Comparison of ENCODE assay signal across 9 mouse cellular contexts in genomic region chr11:96462191-96462752, GRCm38 (mm10). TPM values are rescaled to one million over a fixed set of nuclear protein-coding genes. Genes with fewer than 3 reads are reported as not detected.
A peak's percentile ranks its signal among the peaks of the same experiment; 100 is the strongest.
DNase-seq lines count a peak whose midpoint lies in the region; ATAC-seq and TF ChIP-seq lines count a peak whose summit lies in the region.
"Had no signal": no experiment of that assay in that cellular context is flagged by ENCODE, and none has a peak within 500 bp of the region (broad histone marks: within the 10 kb centered on the region; RNA-seq: fewer than 3 reads in every experiment).

No protein-coding gene starts in this region.

- H3K4me3 ChIP-seq in hindbrain, postnatal 0 days (ENCODE audit: low read length), result no peak overlapping the region
- H3K4me3 ChIP-seq in neural tube, embryonic 14.5 days (ENCODE audit: low read depth, low read length), result no peak overlapping the region
- H3K4me3 ChIP-seq: limb, embryonic 15.5 days had no signal

- no peaks in the 10 kb centered on the region for H3K36me3 ChIP-seq in hindbrain, postnatal 0 days (ENCODE audit: insufficient read depth, low read length)
- no peaks in the 10 kb centered on the region for H3K36me3 ChIP-seq in neural tube, embryonic 14.5 days (ENCODE audit: control insufficient read depth, insufficient read depth, low read length)
- H3K36me3 ChIP-seq: limb, embryonic 15.5 days had no signal

- H3K9ac ChIP-seq in hindbrain, postnatal 0 days (replicated peaks; ENCODE audit: low read length), result no peak overlapping the region
- H3K9ac ChIP-seq in neural tube, embryonic 14.5 days (replicated peaks; ENCODE audit: low read depth, low read length), result no peak overlapping the region
- H3K9ac ChIP-seq: limb, embryonic 15.5 days had no signal

- ATAC-seq in hindbrain, postnatal 0 days, result peak; percentile 76
- peak; percentile 69 for ATAC-seq in neural tube, embryonic 14.5 days (ENCODE audit: low read depth)

- H3K27ac ChIP-seq in hindbrain, postnatal 0 days, result peak overlapping the region; percentile 72
- H3K27ac ChIP-seq in neural tube, embryonic 14.5 days (ENCODE audit: low read depth, low read length), result peak overlapping the region; percentile 75
- H3K27ac ChIP-seq: limb, embryonic 15.5 days had no signal

- peak; percentile 11 for DNase-seq in adrenal gland, postnatal 25 days
- DNase-seq in adrenal gland, postnatal 10 days, result no peak
- peak; percentile 51 to 75 for DNase-seq in right cerebral cortex, postnatal 10 days (ENCODE audit: low spot score in 2 of 2)
- DNase-seq in right cerebral cortex, postnatal 25 days, result no peak
- peak; percentile 80 for DNase-seq in hindbrain, postnatal 0 days (ENCODE audit: low spot score)
- DNase-seq in heart, postnatal 10 days, result no peak
- DNase-seq in layer of hippocampus, postnatal 36 days, result no peak

- WGBS in hindbrain, postnatal 0 days, result 5% methylated on average over 9 of the region's 9 CpGs
- 6% methylated on average over 9 of the region's 9 CpGs for WGBS in neural tube, embryonic 14.5 days

- H3K27me3 ChIP-seq in hindbrain, postnatal 0 days (ENCODE audit: insufficient read depth, low read length), result no peaks in the 10 kb centered on the region
- H3K27me3 ChIP-seq in neural tube, embryonic 14.5 days (ENCODE audit: control insufficient read depth, insufficient read depth, low read length), result no peaks in the 10 kb centered on the region

- H3K4me2 ChIP-seq in hindbrain, postnatal 0 days (ENCODE audit: low read depth, low read length), result peak overlapping the region; percentile 21; the same call in 1 of the 2 replicates
- peak overlapping the region; percentile 11; the same call in 1 of the 2 replicates for H3K4me2 ChIP-seq in neural tube, embryonic 14.5 days (ENCODE audit: low read depth, low read length)
- H3K4me2 ChIP-seq: limb, embryonic 15.5 days had no signal

- intact Hi-C loops in heart, postnatal 10 days (cut with DNase I), result no loop called here

- TF ChIP-seq CTCF in hindbrain, postnatal 0 days (IDR thresholded peaks at IDR 0.05; ENCODE audit: low read depth), result no peak

- H3K9me3 ChIP-seq in hindbrain, postnatal 0 days (ENCODE audit: low read length), result no peaks in the 10 kb centered on the region
- H3K9me3 ChIP-seq in neural tube, embryonic 14.5 days (ENCODE audit: control insufficient read depth, low read length), result no peaks in the 10 kb centered on the region
- H3K9me3 ChIP-seq: limb, embryonic 15.5 days had no signal

- peaks cover 21% of the 10 kb centered on the region for H3K4me1 ChIP-seq in hindbrain, postnatal 0 days (ENCODE audit: insufficient read depth, low read length)
- peaks cover 25% of the 10 kb centered on the region for H3K4me1 ChIP-seq in neural tube, embryonic 14.5 days (ENCODE audit: control insufficient read depth, insufficient read depth, low read length)

RNA-seq across cellular contexts. Expression of gene Skap1, which starts 2.1 kb away (rescaled TPM):
- 6.7 and 7.4 TPM in 2 replicates for total RNA-seq in adrenal gland, postnatal 25 days (2021)
- total RNA-seq in adrenal gland, postnatal 10 days (2021), result 1 to 10 TPM; 4.7 to 7.6 TPM
- 0.83 and 2.5 TPM in 2 replicates for total RNA-seq in hindbrain, postnatal 0 days (2014; rRNA removed)
- polyA plus RNA-seq in hindbrain, postnatal 0 days (2015; fragmentation: Nextera tagmentation; extraction: Ambion mirVana), result 5.7 and 7.4 TPM in 2 replicates
- 9.5 and 10.8 TPM in 2 replicates for polyA plus RNA-seq in neural tube, embryonic 14.5 days (2014; fragmentation: Nextera tagmentation; extraction: Ambion mirVana)
- under 1 TPM; 0.47 to 0.91 TPM for total RNA-seq in heart, postnatal 10 days (2021)
- 1 to 10 TPM in 1 of 2 experiments, under 1 TPM in 1; 0.60 to 1.0 TPM for total RNA-seq in layer of hippocampus, postnatal 36 days (2021)

Comparison
In these comparisons a context has a peak if more than half of its experiments do, and no peak if none do; other contexts are left out.
1. DNase-seq: peak in adrenal gland, postnatal 25 days (single experiment), right cerebral cortex, postnatal 10 days (2 of 2) and hindbrain, postnatal 0 days (single experiment); none in adrenal gland, postnatal 10 days (single experiment), right cerebral cortex, postnatal 25 days (single experiment), heart, postnatal 10 days (0 of 2) and layer of hippocampus, postnatal 36 days (0 of 2).